Mouse (Mus musculus) bone marrow, adult 2 months (tissue): ENCODE measurements around the gene Prkcz.

ENCODE experiments used
- CTCF ChIP-seq: fragments of 200-500 bp; IDR thresholded peaks from 2 replicates; pipeline ENCODE4 v1.5.1; 2011; ENCODE audit warnings: low read length, control low read depth; ENCODE audit not compliant: control insufficient read depth, insufficient read depth
- POLR2A ChIP-seq: fragments of 200-500 bp; IDR thresholded peaks from 2 replicates; pipeline ENCODE4 v1.6.1; 2011; ENCODE audit warnings: low read depth, mild to moderate bottlenecking, control low read depth, low read length, borderline replicate concordance; ENCODE audit not compliant: control insufficient read depth

DNA sequence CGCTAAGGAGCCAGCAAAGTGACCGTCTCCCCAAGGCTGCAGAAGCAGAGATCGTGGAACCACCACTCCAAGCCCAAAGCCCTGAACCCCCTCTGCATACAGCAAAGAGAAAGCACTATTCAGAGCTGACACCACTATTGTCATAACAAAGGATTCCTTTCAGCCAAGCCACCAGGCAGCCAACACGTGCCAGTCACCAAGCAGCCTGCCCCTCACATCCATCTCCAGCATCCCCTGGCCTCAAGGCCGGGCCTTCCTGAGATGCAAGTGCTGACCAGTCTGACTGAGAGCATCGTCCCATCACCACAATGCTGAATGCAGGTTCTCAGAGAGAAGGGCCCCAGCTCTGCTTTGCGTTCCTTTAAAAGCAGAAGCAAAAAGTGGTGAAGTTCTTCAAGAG, 28.9 kb downstream of the Prkcz start:
- TF ChIP-seq CTCF = no peak
- TF ChIP-seq POLR2A = no peak
